Mouse (Mus musculus): ENCODE results near the gene Glcci1.

Gene Glcci1

DNA sequence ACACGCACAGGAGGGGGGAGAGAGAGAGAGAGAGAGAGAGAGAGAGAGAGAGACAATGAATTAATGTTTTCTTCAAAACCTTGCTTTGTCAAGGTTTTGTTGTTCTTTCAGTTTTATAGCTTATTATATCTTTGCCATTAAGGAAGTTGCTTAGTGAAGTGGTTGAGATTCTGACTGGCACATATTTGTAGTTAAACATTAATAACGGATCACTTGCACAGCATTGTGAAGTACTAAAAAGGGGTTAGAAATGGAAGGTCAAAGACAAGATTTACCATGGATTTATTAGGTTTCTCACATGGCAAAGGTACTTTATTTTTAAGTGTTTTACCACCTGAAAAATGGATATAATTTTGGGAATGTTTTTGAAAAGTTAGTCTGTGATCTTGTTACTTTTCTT lies 51.3 kb downstream of the Glcci1 start:
- no peak for DNase-seq

DNA sequence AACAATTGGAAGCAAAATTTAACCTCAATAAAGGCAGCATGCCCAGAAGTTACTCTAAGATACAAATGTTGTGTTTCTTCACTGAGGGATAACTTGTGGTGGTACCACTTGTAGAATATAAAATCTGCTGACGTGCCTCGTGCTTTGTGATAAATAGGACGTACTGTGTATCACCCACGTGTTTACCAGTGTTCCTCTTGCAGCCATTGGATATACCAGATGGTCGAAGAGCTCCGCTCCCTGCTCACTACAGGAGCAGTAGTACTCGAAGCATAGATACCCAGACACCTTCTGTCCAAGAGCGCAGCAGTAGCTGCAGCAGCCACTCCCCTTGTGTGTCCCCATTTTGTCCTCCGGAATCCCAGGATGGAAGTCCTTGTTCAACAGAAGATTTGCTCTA lies 73.0 kb downstream of the Glcci1 start:
- DNase-seq: no peak

DNA sequence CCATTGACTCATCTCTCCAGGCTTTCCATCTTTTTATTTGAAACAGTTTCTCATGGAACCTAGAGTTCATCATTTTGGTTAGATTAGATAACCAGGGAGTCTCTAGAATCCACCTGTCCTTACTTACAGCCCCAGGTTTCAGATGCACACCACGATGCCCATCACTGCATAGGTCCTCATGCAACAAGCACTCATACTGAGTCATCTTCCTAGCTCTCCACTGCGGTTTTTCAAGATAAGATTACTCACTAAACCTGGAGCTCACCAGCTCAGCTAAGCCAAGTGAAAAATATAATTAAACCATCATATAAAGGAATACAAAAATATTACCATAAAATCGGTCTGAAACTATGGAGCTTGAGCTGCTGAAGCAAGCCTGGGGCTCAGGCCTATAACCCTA lies 74.5 kb downstream of the Glcci1 start:
- DNase-seq: no peak

DNA sequence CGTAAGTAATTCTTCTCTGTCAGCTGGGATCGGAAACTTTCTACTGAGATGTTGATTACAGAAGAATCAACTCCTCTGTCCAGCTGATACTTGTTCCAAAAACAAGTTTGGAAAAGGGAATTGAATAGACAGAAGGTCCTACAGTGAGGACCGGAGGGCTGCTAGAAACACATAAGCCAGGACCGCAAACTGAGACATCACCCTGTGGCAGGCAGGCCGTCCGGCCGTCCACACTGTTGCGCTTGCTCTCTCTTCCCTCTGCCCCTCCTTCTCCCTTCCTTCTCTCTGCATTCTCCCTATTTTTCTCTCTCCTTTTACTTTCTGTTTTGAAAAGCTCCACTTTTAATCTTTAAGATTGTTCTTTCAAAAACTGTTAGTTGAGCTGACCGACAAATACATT lies 82.3 kb downstream of the Glcci1 start:
- DNase-seq: no peak

DNA sequence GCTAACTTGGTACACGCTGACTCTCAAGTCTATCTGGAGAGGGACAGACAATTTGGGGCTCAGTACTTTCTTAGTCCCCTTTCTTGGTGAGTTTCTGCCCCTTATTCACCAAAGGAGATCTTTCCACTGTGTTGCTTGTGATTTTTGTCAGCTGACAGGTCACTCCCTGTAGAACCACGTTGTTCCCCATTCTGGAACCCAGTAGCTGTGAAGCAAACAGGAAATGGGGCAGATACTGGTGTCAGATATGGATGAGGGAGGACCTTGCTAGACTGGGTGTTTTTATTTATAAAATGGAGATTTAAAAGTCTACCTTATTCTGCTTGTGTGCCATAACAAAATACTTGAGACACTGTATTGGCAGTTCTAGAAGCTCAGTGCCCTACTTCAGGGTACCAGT lies 108.0 kb downstream of the Glcci1 start:
- no peak for DNase-seq

DNA sequence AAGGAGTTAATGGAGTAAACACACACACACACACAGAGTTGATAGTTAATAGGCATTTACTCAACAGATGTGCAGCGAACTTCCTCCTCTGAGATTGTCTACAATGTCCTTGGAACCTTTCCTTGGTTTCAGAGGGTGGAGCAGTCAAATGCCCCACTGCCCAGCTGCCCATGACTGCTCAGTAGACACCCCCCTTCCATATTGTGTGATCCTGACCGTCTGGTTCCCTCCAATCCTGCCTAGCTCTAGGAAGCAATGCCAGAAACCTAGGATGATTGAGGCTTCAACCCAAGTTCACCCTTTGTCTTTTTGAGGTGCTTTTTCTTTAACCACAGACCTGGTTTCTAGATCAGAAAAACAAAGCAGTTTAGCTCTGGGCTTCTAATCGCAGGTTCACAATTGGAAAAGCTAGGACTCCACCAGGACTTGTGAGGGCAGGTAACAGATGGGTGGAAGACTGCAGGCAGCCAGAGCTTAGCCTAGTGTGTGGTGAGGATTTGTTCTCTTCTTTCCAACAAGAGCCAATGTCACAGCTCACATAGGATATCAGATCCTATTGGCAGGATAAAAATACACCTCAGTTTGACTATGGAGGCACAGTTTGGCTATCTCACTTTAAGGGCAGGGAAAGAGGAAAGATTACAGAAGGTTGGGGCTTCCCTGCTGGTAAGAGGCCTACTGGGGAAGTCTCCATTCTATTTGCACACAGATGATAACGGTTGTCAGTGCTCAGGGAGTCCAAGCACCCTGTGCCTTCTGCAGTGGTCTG lies 110.4 kb downstream of the Glcci1 start:
- DNase-seq: no peak

DNA sequence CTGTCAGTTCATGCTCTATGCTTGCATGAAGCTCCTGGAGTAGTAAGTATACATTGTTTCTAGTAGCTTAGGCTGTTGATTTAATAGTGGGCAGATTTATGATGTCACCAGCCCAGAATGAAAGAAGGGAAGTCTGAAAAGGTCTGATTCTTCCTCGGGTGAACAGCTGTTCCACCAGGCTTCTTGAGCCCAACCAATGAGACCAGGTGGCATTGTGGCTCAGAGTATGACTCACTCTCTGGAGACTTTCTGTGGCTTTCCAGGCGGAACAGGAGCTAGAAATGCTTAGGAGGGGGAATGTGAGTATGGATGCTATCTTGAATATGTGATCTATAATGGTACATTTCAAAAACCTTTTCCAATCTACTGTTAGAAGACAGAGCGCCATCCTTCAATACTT lies 113.6 kb downstream of the Glcci1 start:
- no peak for DNase-seq

DNA sequence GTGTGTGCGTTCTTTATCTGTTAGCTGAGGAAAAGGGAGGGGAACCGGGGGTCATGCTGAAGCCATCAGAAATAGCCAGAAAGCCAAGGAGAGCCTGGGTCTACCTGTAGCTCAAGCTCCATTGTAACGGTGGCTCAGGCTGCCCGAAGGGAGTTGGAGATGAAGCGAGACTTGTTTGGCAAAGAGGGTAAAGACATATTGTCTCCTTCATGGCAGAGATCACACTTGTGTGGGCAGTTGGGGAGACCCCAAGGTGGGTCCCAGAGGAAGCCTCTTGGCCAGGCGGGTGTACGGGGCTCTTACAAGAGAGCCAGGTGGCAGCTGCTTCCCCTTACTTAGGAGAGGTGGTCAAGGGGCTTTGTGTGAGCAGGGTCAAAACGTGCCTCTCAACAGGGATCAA lies 118.8 kb downstream of the Glcci1 start:
- no peak for DNase-seq

DNA sequence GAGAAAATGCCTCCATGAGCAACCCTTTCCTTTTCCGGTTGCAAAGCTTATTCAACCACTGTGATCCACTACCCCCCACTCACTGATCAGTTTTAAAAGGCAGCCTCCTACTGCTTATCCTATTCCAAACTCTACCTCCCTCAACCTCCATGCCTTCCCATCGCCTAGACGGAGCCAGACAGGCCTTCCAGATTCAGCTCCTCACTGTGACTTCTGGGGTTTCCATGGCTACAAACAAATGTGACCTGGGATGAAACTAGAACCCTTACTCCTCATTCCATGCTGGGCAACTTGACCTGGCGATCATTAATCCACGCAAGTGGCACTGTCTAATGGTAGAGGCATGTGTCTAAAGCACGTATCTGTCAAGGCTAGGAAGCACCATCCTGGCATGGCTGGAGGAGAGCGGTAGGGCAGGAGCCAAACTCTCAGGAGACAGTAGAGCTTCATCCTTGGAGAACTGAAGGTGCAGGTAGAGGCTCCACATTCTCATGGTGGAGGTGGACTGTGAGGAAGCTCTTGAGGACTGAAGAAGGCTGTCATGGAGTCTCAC lies 119.4 kb downstream of the Glcci1 start:
- no peak for DNase-seq

DNA sequence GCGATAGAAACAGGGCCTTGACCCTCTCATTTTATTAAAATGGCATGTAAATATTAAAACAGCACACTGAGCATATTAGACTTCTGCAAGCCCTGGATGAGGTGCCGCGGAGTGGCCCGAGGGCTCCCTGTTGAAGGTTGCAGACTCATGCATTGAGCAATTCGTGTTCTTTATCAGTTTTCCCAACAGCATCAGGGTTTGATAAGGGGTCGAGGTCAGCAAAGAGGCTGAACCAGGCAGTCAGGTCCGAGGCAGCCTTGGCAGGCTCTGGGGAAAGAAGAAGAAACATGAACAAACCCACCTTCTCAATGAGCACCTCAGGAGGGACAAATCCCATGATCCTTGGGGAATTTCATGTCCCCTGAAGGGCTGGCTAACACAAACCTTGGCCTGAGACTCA lies 121.1 kb downstream of the Glcci1 start:
- no peak for DNase-seq

DNA sequence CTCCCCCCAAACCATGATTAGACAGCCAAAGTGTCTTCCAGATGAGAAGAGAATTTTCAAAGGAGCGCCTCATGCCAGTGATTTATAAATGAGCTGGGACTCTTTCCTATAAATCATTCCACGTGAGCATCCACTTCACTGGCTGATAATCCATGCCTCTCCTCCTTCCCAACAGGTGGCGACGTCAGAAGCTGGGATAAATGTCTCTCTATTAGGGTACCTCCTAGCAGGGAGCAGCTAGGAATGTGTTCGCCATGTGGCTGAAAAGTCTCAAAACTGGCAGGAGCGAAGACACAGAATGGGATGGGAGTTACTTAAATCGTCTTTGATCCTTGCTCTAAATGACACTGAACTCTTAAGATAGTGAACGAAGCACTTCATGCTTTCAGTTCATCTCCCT lies 122.0 kb downstream of the Glcci1 start:
- no peak for DNase-seq

DNA sequence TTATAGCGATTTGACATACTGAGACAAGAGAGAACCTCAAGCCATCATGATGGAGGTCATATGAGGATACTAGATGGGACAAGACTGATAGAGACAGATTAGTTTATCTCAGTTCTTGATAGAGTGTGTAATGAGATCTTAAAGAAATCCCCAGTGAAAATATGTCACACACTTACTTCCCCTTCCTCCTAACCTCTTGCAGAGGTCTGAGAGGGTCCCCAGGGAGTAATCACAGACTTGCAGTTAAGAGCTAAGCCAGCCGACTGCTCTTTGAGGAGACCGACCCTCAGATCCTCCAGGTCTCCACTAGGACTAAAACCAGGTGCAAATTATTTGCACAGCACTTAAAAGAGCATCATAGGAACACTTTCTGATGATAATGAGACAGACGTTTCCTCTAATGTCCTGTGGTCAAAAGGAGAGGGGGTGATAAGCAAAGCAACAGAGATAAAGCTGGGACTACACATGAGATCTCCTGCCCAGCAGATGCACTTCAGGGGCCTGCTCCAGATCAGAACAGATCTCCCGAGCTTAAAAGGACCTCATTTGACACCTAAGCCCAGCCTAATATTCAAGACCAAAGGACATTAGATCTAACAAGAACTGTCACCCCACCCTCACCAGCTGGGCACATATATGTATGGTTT lies 122.7 kb downstream of the Glcci1 start:
- DNase-seq: no peak

DNA sequence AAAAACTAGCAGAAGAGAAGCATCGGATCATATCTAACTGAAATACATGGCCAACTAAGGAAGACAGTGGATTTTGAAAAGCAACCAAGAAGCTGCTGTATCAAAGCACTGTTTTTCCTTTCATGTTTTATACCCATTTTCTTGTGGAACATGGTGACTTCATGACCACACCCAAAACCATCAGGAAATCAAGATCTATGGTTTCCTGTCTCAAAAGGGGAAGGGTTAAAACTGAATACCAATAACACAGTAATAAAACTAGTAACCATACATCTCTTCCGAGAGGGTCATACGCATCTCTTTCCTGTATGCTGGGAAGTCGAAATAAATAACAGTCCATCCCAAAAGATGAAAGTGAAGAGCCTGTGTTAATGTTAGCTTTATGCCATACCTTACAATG lies 123.3 kb downstream of the Glcci1 start:
- no peak for DNase-seq

DNA sequence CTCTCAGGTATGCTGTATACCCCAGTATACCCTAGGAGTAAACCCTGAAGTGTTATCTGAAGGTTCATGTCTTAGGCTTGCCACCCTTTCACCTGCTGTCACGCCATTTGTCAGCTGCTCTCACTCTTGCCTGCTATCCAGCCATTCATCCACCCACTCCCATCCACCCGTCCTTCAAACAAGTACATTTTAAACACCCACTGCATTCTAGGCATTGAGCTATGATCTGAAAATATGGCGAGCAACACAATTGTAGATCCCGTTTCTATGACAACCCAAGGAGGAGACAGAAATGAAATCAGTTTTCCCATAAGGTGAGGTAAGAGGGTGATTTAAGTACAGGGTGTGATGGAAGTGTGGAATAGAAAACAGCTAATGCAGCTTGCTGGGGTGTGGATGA lies 128.7 kb downstream of the Glcci1 start:
- no peak for DNase-seq

DNA sequence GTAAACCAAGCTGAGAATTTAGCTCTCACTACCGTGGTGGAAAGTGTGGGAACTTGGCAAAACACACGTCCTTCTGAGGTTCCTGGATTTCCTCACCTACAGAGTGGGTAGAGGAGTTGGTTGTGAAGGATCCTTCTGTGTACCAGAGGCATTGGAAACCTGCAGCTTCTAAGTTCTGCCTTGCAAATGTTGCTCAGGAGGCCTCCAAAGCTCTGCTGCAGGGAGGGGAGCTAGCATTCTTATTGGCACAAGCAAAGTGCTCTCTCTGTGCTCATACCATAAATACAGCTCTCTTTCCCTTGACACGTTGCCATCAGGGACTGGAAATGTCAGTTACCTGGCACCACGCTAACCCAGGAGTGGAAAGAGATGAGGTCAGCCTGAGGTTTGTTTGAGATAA lies 129.5 kb downstream of the Glcci1 start:
- no peak for DNase-seq

DNA sequence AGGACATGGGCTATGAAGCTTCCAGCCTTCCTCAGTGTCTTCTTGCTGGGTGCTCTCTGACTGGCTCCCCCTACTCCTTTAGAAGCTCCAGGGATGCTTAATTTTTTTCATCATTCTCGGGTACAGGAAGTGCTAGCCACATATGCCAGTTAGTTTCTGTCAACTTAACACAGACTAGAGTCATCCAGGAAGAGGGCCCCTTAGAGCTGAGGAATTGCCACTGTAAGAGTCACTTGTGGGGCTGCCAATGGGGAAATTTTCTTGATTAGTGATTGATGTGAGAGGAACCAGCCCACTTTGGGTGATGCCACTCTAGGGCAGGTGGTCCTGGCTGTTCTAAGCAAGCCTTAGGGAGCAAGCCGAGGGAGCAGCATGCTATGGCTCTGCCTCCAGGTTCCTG lies 130.1 kb downstream of the Glcci1 start:
- no peak for DNase-seq

DNA sequence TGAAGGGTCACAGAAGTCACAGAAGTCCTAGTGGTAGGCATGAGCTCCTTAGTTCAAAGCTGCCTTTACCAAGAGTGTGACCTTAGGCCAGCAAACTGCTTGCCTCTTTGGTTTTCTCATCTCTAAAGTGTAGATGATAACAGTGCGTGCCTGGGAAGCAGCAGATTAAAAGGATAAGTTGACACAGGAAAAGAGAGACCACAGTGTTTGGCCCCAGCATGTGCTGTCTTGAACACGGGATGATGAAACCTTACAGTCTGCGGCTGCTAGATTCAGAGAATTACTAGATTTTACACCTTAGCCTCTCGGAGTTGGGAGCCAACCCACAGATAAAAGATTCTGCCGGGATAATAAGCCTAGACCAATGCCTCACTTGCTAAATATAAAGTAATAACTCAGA lies 131.5 kb downstream of the Glcci1 start:
- DNase-seq: no peak

DNA sequence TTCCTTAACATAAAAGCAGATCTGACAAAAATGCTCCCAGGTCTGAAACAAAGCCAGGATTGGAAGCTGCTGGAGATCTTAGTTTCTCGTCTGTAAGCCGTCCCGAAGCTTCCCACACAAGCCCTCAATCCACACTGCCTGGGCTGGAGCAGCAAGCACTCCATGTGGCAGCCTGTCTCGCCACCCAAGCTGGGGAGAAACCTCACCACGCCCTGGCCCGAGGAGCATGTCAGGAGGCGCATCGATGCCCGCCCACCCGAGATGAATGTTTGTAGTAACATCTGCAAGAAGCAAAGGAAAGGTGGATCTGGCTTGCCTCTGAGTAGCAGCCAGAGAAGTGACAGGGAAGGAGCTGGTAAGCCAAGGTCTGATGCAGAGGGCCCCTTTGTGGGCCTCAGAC lies 135.3 kb downstream of the Glcci1 start:
- no peak for DNase-seq

DNA sequence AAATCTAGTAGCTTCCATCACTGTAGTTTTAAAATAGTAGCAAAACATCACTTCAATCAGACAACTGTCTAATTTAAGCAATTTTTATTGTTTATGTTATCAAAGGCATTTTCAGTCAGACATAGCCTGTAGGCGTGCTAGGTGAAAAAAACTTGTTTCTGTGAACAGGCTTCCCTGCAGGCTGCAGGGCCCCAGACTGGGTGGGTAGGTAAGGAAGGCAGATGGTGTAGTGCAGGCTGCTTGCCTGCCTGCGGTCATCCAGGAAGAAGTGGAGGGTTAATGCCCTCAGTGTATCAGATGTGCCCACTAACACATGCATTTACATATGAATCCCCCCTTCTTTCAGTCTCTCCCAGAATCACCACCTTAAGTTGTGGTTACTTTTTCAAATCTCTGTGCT lies 136.3 kb downstream of the Glcci1 start:
- no peak for DNase-seq

Data from thymus, postnatal 4 days (tissue).